Mouse (Mus musculus) lung, postnatal 25 days (tissue): ENCODE measurements around the gene Aida.
"Not testable (repeated sequence)": the region's sequence is repeated elsewhere in the genome, so short reads cannot be mapped to it uniquely, and the experiment has no call there.

ENCODE experiments used
- DNase-seq: peaks from one replicate; pipeline ENCODE4 v3.0.0; 2022; ENCODE audit warnings: low spot score

The Aida gene

DNA sequence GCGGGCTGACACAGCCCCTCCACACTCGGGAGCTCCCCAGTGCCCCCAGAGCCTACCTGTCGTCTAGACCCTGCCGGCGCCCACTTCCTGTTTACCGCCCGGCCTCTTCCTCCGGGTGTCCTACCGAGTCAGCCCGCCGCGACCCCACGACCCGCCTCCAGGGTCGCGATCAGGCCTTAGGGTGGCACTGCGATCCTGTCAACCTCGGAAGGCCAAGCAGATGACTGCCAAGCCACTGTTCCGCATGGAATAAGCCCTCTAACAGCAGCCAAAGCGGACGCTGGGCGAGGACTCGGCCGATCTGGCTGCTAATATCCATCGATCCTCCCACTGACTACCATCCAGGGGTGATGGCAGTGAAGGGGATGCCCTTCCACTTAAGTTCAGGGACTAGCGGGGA, at the start of gene Aida:
Aida (plus strand) TSS at position 126 of the 400 bp plus-strand sequence.
- peak; percentile 34 for DNase-seq

GRCm38 (mm10) chr1:183248144-183248543, 48.2 kb upstream of the Aida start:
- DNase-seq: no peak

DNA sequence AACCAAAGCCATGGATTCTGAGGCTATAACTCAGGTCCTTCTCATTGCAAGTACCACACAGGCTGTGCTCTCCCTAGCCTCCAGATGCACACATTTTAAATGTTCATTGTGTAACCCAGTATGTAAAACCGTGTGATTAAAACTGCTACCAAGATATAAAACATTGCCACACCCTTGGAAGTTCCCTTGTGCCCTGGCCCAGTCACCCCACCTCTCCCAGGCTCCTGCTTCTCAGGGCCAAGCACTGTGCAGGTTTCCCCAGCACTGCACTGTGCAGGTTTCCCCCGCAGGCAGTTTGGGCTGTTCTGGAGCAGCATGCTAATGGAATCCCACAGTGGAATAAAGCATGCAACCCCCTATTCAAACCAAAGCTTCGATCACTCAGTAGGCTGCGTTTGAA, 45.8 kb upstream of the Aida start:
- no peak for DNase-seq

- DNase-seq: no peak
Measured at GRCm38 (mm10) chr1:183251818-183252217, 44.6 kb upstream of the Aida start.

GRCm38 (mm10) chr1:183252574-183252973, 43.8 kb upstream of the Aida start:
- no peak for DNase-seq

GRCm38 (mm10) chr1:183264145-183265008, 32.0 kb upstream of the Aida start:
- peak; percentile 28 for DNase-seq

DNA sequence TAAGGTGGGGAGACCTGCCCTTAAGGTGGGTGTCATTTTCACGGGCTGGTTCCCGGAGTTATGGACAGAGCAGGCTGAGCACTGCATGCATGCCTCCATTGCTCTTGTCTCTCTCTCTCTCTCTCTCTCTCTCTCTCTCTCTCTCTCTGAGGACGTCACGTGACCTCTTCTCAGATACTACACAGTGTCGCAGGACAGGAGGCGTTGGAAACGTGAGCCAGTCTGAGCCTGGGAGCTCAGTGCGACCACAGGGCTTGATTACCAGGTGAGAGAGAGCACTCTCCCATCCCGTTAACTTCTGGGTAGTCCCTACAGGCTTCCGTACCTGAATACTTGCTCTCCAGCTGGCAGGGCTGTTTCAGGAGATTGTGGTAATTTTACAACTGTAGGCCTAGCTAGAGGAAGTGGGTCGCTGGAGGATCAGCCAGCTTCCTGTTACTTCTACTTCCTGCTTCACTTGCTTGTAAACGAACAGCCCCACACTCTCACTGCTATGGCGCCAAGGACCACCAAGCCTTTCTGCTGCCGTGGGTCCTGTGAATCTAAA, 30.4 kb upstream of the Aida start:
- peak; percentile 10 for DNase-seq

GRCm38 (mm10) chr1:183267666-183268065, 28.7 kb upstream of the Aida start:
- DNase-seq: no peak

DNA sequence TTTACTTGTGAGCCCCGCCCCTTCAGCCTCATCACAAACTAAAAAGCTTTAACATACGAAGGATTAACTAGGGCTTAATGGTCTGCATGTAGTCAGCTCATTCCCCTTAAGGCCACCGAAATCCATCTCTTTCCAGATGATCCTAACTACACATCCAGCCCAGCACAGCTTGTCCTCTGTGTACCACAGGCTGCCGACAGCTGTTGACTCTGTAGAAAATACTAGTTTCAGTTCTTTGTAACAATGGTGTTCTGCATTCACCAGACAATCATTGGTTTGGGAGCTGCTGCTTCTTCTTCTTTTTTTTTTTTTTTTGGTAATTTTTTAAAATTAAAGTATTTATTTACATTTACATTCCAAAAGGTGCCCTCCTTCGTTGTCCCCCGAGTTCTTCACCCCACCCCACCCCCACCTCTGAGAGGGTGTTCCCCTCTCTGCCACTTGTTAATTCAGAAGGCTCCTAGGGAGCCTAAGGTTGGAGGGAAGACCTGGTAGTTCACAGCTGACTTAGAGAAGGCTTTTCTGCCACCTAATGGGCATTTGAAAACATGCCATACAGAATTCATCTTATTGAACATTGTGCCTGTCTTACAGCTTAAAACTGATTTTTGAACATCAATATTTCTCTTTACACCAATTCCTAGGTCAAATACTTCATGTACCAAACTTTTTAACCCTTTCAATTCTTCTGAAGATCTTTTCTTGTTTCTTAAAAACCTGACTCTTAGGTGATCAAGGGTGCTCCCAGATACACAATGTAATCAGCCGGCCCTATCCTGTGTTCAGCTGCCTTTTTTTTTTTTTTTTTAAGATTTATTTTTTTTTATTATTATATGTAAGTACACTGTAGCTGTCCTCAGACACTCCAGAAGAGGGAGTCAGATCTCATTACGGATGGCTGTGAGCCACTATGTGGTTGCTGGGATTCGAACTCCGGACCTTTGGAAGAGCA, 23.2 kb upstream of the Aida start:
- DNase-seq: peak; percentile 27

DNA sequence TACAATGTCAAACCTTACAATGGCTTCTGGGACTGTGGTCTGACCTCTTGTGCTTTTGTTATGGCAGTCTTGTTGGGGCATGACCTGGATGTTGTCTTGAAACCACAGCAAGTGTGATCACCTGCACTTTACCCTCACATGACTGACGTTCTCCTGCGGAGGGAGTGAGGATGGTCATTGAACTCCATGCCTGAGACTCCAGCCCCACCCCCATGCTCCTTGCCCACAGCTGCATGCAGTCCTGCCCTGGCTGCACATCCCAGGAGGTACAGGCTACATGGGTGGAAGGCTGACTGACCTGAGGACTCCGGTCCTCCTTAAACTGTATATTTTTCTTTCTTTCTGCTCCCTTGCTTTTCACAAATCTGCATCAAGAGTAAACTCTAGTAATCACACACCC, 22.0 kb upstream of the Aida start:
- DNase-seq: no peak

- no peak for DNase-seq
Measured at GRCm38 (mm10) chr1:183275763-183276162, 20.6 kb upstream of the Aida start.

GRCm38 (mm10) chr1:183288351-183288750, 8.0 kb upstream of the Aida start:
- DNase-seq: no peak

DNA sequence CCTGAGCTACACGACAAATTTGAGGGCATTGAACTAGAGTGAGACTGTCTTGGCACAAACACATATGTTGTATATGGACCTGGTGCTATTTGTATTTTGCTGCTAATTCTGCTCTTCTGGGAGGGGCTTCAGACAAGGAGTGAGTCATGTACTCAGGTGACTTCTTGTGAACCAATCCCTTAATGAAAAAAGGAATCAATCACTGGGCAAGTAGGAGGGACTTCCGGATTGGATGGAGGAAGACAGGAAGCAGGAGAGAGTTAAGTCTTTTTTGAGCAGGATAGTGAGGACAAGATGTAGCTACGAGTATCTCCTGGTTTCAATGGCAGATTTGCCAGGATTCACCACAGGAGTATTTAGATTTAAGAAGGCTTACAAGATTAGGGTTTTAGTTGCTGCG, 6.8 kb upstream of the Aida start:
- no peak for DNase-seq

GRCm38 (mm10) chr1:183296877-183297383, 540 bp downstream of the Aida start, which contains the start of gene Brox:
Brox (minus strand) TSS chr1:183297269.
- DNase-seq: peak; percentile 94

- DNase-seq: no peak
Measured at GRCm38 (mm10) chr1:183297473-183297885, 1.1 kb downstream of the Aida start.

DNA sequence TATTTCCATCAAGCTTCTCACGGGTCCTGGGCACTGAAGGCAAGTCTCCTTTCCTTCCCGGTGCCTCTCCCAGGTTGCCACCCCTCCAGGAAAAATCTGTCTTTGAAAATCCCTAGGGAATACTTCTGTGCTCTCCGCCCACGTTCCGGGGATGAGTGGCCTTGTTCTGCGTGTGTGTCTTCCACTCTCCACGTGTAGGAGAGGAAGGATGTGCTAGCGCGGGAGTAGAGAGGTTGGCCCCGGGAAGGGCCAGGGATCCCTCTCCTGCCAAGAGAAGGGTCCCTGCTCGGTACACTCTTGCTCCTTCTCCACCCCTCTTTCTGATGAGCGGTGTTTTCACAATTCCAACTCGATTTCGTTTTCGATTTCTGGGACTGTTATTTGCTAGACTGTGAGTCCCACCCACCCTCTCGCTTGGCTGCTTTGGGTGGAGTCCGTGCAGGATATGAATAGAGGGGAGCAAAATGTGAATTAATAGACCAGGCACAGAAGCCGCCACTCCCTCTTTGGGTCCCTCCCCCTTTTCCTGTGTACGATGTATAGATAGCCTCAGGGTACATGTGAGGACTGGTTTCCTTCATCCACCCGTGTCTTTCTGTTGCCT, 1.6 kb downstream of the Aida start:
- peak; percentile 73 for DNase-seq

DNA sequence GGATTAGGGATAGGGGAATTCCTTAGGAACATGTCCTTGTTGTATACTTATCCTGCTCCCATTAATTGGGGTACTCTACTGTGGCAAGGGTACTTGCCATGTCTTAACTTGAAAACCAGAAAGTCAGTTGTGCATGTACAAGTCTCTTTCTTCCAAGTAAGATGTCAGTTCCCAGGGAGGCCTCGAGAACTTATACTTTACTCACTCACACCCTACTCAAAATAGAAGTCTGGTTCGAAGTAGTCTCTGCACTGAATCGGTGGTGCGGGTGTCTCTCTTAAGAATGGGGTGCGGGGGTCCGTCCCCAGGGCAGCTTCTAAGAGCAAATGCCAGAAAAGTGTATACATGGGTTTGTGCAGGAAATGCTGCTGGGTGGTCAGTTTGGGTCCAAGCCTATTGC, 2.8 kb downstream of the Aida start:
- peak; percentile 97 for DNase-seq

- peak; percentile 9 for DNase-seq
Measured at GRCm38 (mm10) chr1:183307555-183307954, 11.2 kb downstream of the Aida start.

DNA sequence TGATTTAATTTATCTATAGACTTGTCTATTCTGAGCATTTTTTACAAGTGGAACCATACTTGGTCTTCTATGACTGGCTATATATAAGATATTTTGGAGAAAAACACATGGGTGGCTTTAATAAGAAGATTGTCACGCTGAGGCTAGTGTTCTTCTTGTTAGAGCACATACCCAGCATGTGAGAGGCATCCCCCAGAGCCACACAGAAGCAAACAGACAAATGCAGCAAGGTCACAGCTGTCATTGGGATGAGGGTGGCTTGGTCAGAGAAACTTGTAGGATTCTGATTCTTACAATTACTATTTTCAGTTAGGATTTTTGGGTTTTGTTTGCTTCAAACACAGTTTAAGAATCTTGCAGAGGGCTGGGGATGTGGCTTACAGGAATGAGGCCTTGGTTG, 12.1 kb downstream of the Aida start:
- DNase-seq: no peak

DNA sequence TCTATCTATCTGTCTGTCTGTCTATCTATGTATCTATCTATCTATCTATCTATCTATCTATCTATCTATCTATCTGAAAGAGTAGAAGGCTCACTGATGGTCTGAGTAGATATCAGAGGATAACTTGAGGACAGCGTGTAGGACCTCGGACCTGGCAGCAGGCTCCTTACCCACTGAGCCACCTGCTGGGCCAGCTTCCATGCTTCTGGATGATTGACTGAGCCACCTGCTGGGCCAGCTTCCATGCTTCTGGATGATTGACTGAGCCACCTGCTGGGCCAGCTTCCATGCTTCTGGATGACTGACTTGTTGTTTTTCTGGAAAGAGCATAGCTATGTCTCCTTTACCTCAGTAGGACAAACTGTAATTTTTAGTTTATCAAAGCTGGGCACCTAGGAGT, 13.2 kb downstream of the Aida start:
- not testable (repeated sequence) for DNase-seq

- no peak for DNase-seq
Measured at GRCm38 (mm10) chr1:183312076-183312475, 15.7 kb downstream of the Aida start.

DNA sequence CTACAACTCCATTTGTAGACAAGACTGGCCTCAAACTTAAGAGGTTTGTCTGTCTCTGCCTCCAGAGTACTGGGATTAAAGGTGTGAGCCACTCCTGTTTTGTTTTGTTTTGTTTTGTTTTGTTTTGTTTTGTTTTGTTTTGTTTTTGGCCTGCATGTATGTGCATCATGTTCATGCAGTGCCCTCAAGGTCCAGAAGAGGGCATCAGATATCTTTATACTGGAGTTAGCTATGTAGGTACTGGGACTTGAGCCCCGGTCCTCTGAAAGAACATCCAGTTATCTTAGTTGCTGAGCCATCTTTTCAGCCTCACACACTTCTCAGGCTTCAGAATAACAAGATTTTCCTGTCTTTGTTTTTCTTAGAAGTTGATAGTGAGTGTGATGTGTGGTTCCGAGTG, 19.4 kb downstream of the Aida start:
- no peak for DNase-seq
